Mouse (Mus musculus) common myeloid progenitor, adult 5-6 weeks (primary cell): ENCODE data around the gene Psmb6. TPM values are rescaled to one million over a fixed set of nuclear protein-coding genes. Genes with fewer than 3 reads are reported as not detected.

Source experiments
- ATAC-seq: replicated peaks from 2 replicates; pipeline ENCODE4 v1.8.0; 2016; ENCODE audit warnings: low read depth, mild to moderate bottlenecking, moderate TSS enrichment, inconsistent platforms; ENCODE audit not compliant: poor library complexity, severe bottlenecking
- total RNA-seq: library from RNA; stranded (forward); fragments of 200-1000, 187-1606 nt; gene quantifications from 2 replicates; pipeline ENCODE4 v1.2.3, GENCODE M21; 2017

The Psmb6 gene
- 218 and 223 TPM in 2 replicates for total RNA-seq

DNA sequence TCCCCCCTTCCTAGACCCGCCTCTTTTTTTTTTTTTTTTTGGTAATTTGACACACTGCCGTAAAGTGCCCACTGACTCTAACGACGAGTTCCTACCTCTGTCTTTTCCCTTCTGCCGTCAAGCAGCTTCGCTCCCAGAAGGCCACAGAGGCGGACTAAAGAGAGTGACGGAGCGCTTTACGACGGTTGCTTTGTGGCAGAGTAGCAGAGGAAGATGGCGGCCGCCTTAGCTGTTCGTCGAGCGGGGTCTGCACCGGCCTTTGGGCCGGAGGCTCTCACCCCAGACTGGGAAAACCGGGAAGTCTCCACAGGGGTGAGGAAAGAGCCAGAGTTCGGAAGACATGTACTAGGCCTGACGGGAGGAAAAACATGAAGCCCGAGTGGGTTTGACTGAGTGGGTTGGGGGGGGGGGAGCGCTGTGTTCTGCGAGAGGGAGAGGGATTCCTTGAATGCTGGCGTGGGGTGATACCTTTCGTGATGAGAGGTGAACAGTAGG is at the start of gene Psmb6:
TSS of gene Psmb6 (plus strand) at position 184 of the 495 bp plus-strand sequence.
- peak; percentile 99 for ATAC-seq

DNA sequence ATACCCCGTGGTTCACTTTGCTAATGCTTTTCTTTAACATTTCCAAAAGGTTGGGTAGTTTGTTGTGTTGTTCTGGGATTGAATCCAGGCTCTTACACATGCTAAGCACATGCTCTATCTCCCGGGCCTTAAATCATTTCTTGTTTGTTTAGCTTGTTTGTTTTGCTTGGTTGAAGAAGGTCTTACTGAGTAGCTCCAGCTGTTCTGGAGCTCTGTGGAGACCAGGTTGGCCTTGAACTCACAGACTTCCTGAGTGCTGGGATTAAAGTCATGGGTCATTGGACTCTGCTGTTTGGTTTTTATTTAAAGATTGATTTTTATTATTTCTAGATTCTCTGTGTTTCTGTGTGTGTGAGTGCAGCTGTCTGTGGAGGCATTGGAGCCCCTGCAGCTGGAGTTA is 39.7 kb upstream of the Psmb6 start:
- no peak for ATAC-seq

DNA sequence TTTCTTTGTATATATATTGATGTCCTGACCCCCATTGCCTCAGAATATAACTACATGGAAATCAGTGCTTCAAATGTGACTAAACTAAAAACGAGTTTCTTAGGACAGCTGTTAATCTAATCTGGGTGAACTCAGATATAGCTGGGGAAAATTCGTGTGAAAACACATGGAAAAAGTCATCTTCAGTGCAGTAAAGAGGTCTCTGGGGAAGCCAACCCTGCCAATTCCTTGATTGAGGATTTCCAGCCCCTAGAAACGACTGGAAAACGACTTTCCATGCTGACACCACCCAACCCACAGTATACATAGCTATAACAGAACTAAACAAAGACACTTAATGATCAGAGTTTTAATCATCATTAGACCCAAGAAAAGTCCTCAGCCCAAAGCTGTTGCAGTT is 37.4 kb upstream of the Psmb6 start:
- no peak for ATAC-seq

DNA sequence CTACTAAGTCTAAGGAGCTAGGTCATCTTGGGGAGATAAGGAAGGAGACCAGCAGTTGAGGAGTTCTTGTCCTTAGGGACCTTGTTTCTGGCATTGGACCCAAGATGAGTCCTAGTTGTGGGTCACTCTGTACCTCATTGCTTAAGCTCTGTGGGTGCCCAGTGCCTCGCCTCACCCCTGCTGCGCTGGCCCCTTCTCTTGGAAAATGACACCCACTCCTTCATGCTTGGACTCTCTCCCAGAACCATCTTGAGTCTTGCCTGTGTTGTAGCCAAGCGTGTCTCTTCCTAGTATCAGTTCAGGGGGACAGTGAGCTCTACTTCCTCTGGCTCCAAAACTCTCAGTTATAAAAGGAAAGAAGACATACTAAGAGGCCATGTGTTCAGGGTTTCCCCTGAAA is 36.0 kb upstream of the Psmb6 start:
- ATAC-seq = no peak

DNA sequence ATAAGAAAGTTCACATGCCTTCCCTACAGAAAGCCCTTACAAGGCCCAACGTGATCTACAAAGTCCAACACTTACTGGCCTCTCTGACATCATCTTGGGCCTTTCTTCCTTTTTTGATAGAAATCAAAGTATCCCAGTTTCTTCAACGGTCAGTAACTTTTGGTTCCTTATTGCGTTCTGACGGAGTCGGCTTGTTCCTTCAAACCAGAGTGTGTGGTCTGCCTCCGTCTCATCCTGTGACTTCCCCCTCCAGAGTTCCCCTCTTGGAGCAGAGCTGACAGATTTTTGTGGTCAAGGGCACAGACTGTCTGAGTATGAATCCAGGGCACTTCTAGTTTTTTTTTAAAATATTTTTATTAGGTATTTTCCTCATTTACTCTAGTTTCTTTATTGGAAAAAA is 35.5 kb upstream of the Psmb6 start:
- ATAC-seq = peak; percentile 90

DNA sequence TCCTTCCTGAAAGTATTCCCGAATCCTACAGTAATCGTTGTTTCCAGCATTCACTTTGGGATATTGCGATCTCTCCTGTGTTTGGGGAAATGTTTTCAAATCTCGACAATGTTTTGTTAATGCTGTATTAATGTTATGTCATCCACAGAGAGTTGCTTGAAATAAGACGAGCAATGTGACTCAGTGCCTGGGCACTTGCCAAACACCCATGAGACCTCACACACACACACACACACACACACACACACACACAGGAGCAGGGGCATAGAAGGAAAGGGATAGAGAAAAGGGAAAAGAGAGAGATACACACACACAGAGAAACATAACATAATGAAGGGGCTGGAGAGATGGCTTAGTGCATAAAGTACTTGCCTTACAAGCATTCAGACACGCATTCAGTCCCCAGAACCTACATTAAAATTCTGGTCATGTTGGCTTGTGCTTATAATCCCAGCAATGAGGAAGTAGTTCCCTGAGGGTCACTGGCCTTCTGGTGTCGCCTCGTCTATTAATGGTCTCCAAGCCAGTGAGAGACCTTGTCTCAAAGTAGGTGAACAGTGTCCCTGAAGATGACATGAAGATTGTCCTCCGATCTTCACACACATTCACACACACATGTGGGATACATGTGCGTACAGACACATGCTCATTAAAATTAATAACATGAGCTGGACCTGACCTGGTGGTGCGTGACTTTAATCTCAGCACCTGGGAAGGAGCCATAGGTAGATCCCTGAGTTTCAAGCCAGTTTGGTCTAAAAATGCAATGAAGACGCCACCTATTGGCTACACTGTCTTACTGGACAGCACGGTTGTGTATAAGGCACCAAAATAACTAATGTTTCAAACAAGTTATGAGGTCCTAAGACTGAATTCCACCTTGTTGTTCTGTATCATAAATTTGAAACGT is 25.3 kb upstream of the Psmb6 start:
- ATAC-seq = no peak

DNA sequence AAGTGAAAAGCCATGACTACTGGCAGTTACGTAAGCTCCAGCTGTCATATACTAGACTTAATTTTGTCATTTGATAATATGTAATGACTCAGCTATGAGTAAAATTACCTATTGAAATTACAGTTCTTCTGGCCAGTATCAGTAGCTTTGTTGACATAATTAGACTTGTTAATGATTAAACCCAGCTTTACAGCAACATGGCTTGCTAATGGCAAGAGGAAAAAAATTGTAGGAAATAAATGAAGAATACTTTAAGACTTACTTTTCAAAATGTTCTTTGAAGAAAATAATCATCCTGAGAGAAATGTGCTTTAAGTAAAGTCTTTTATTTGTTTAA is 24.7 kb upstream of the Psmb6 start:
- ATAC-seq = no peak

DNA sequence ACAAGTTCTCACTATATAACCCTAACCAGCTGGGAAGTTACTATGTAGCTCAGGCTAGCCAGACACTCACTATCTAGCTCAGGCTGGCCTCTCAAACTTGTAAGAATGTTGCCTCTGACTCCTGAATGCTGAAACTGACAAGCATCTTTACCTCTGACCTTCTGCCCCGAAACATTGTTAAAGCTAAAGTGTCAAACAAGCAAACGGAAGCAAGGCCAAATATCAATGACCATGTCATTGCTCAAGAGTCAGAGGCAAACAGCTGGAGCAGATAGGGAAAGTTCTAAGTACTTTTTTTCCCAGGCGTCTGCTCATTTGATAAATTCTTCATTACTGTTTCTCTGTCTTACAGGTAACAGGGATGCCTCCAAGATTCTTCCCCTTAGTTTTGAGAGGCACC is 23.1 kb upstream of the Psmb6 start:
- no peak for ATAC-seq

DNA sequence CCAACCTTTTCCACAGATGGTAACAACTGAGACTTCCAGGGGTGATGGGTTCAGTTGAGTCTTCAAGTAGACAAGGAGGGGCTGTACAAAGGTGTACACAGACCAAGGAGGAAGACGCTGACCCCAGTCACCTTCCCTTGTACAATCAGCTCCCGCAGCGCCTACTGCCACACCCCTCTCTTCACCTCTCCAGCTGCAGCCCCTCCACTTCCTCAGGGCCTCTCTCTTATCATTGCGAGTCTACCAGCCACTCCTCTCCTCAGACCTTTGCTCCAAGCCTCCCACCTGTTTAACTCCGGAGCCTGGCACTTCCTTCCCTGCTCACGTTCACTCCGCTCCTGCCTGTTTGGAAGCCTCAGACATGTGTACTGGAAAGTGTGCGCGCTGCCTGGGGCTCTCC is 20.2 kb upstream of the Psmb6 start, which contains the start of gene Tm4sf5:
TSS of gene Tm4sf5 (plus strand) at position 275 of the 400 bp plus-strand sequence.
- no peak for ATAC-seq

DNA sequence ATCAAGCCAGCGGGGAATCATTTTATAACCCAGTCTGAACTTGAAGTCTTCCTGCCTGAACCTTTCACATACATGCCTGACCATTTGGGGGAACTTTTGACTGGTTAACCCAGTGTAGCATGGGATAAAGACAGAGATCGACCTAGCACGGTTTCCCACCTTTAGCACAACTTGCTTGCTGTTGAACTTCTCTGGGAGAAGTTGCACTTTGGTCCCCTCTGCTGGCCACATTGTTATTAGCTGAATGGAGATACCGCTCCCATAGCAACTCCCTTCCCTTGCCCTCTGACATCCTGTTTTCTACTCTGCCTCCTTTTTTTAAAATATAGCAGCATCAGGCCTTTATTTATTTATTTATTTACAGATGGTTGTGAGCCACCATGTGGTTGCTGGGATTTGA is 18.8 kb upstream of the Psmb6 start:
- peak; percentile 83 for ATAC-seq

DNA sequence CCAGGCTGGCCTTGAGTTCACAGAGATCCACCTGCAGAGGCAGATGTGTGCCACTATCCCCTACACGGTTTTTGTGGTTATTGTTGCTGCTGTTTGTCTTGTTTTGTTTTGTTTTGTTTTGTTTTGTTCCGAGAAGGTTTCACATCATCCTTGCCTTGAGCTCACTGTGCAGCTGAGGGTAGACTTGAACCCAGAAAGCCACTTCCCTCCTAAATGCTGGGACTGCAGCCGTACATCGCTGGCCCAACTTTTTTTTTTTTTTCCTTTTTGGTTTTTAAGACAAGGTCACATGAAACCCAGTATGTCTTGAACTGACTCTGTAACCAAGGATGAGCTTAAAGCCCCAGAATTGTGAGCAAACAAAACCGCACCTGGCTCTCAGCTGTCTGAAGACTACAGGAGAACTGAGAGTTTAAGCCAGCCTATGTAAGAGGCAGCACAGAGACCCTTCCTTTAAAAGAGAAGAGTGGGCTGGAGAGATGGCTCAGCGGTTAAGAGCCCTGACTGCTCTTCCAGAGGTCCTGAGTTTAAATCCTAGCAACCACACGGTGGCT is 18.1 kb upstream of the Psmb6 start:
- ATAC-seq = no peak

DNA sequence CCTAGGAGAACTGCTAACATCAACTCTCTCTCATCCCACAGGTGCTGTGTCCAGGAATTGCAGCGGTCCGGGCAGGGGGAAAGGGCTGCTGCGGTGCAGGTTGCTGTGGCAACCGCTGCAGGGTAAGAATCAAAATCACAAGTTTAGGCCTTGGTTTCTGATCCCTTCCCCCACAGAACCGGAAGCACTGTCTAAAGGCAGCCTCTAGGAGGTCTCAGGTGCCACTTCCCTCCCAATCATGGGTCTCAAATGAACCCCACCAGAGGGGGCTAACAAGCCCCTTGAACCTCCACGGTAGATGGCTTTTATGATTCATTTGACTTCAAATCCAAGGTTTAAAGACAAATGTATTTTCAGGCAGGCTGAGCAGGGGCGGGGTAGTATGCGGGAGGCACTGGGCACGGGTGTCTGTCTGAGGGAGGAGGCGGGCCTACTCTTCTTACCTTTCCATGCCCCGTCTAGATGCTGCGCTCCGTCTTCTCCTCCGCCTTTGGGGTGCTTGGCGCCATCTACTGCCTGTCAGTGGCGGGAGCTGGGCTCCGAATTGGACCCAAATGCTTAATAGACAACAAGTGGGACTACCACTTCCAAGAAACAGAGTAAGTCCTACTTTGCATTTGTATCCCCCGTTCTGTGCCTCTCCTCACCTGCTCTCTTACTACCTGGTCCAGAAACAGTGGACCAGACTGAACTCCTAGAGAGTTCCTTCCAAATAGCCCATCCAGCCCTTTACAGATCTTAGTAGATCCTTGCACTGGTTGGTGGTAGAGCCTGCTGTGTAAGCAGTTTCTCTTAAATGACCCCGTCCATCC is 15.2 kb upstream of the Psmb6 start:
- ATAC-seq = peak; percentile 78

DNA sequence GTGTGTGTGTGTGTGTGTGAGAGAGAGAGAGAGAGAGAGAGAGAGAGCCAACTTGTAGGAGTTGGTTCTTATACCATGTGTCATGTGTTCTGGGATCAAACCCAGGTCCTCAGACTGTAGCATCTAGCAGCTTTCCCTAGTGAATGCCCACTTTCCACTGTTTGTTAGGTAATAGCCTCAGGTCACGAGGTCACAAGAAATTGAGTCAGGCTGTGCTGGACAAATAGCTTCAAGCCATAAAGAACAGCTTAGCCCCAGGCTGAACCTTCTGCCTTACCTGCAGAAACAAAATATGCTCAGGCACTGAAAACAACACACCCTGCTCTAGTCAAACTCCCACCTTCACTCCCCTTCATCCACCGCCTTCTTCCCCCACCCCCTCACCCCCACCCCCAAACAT is 13.9 kb upstream of the Psmb6 start:
- ATAC-seq = no peak

DNA sequence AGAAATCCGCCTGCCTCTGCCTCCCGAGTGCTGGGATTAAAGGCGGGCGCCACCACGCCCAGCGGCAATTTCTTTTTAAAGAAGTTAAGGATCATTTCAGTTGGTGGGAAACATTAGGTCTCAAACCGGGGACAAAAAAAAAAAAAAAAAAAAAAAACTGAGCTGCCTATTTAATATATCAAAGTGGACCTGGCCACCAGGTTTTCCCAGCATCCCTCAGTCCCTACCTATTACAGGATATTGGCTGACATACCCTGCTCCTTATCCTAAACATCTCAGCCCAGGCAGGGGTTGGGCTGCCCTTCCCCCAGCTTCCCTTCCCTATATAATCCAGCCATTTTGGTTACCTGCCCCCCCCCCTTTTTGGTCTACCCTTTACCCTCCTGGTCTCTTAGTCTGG is 13.3 kb upstream of the Psmb6 start:
- ATAC-seq = no peak

DNA sequence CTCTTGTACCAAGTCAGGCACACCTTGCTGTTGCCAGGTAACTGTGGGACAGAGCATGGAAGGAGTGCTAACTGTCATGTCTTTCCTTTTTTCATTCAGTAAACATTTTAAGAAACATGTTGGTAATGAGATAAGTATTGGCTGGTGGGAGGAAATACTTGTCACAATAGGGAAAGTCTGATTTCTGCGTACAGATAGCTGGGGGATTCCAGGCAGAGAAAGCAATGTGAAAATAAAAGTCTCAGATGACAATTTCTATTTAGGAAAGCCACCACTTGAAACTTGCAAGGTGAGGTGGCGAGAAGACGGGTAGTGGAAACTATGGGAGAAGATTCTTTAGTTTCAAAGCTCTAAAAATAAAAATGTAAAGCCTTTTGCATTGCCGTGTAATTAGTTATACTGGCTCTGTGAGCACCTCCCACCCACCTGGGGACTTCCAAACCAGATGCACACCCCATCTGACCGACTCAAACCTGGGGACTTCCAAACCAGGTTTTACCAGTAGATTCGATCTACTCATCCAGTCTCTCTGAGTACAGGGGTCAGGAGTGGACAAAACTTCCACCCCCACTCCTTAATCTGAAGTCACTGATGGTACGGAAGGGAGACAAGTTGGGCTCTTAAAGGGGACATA is 12.3 kb upstream of the Psmb6 start:
- ATAC-seq = no peak

DNA sequence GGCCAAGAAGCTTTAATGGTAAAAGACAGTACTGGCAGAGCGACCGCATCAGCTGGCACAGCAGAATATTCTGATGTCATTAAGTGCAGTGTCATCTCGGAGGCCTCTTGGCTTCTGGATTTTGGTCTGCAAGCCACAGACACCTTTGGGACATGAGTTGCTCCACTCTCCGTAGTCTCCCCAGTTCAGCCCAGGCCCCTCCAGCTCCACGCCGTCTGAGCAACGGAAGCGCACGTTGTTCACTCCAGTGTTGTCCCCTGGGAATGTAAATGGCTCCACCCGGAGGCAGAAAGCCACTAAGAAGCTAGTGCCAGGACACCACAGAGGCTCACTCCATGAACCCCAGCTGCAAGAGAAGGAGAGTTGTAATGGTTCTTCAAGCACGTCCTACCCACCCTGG is 11.6 kb upstream of the Psmb6 start:
- no peak for ATAC-seq

DNA sequence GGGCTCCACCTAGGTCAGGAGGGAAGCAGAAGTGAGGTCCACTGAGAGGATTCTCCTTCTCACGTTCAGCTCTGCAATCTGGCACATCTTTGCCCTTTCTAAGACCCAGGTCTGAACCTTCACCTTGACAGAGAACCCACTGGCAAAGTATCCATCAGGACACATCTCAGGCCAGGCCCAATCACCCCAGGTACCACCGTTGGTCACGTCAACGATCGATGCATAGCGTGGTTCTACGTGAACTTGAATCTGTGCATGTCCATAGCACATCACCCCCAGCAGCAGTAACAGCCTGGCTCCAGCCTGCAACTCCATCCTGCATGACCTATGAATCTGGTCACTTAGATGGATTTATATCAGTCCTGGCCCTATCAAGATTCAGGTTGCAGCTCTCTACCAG is 10.9 kb upstream of the Psmb6 start, which contains the start of gene Vmo1:
TSS of gene Vmo1 (minus strand) at position 329 of the 400 bp plus-strand sequence.
- no peak for ATAC-seq

DNA sequence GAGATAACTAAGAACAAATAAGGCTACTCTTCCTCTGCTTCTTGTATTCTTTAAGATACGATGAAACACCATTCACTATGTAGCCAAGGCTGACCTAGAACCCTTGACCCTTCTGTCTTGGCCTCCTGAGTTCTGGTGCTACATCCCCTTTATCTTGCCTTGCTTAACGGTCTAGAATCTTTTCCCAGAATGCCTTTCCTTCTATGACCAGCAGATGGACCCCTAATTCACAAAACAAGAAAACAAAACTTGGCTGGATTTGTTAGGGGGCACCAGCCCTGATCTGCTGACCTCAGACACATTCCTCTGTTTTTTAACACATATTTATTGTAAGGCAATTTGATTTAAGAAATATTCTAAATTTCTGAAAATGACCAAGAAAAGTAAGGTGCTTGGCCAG is 8.8 kb upstream of the Psmb6 start:
- ATAC-seq = peak; percentile 66

DNA sequence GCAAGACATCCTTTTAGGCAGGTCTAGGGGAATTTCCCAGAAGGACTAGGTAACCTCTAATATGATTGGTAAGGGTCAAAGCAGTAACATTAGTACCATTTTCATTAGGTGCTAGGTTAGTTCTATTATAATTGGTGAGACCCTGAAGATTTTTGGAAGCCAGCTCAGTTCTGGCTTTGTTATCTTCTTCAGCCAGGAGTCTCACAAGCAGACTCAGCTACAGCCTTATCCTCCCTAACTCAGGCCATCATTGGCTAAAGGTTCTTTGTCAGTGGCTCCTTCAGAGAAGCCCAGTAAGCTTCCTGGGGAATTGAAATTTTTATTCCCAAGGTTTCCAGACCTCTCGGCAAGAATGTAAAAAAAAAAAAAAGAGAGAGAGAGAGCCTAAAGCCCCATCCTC is 6.7 kb upstream of the Psmb6 start:
- ATAC-seq = no peak

DNA sequence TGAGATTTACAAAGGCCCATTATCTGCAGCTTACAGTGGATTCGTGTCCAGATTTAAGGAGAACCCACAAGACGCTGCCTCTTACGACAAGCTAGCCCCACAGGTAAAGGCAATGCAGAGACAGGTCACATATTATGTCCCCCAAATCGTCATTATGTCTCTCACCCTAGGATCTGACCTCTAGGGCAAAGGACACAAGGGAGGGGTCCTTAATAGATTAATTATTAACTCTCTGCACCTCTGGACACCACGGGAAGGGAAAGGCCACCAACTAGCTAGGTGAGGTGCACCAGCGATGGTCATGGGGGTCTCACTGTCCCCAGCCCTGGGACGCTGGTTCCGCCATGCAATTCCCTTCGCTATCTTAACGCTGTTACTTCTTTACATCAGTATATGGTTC is 6.2 kb upstream of the Psmb6 start, which contains the start of gene Gltpd2:
TSS of gene Gltpd2 (plus strand) at position 274 of the 400 bp plus-strand sequence.
- no peak for ATAC-seq
